Mouse (Mus musculus) left cerebral cortex, adult 8-10 months (tissue): Measurements from ENCODE around the gene Drosha. TPM values are rescaled to one million over a fixed set of nuclear protein-coding genes. Genes with fewer than 3 reads are reported as not detected.
"Not testable (repeated sequence)": the region's sequence is repeated elsewhere in the genome, so short reads cannot be mapped to it uniquely, and the experiment has no call there.

Experiments
- DNase-seq, 2 experiments: peaks; one replicate each; pipeline ENCODE4 v3.0.0; 2022; ENCODE audit warnings: low spot score in 2 of 2
- total RNA-seq, 4 experiments: library from RNA; stranded (reverse); gene quantifications; 2 replicates each; pipeline ENCODE4 v1.2.4; 2022

The Drosha gene
- total RNA-seq, 4 experiments from 2014 or later = 84.5 to 88.7 (median 86.3) TPM

- peak in 1 of 2 experiments; percentile 60 for DNase-seq
Observed at GRCm38 (mm10) chr15:12884855-12885254, 60.2 kb downstream of the Drosha start.

- DNase-seq = no peak
Observed at GRCm38 (mm10) chr15:12885361-12885760, 60.7 kb downstream of the Drosha start.

- no peak for DNase-seq
Observed at GRCm38 (mm10) chr15:12887206-12887605, 62.6 kb downstream of the Drosha start.

- no peak for DNase-seq
Observed at GRCm38 (mm10) chr15:12888312-12888711, 63.7 kb downstream of the Drosha start.

- DNase-seq = no peak
Observed at GRCm38 (mm10) chr15:12889909-12890308, 65.3 kb downstream of the Drosha start.

GRCm38 (mm10) chr15:12895426-12895825 is 70.8 kb downstream of the Drosha start:
- no peak for DNase-seq

GRCm38 (mm10) chr15:12896022-12897009 is 71.7 kb downstream of the Drosha start:
- no peak for DNase-seq

GRCm38 (mm10) chr15:12897831-12898230 is 73.2 kb downstream of the Drosha start:
- DNase-seq = no peak

GRCm38 (mm10) chr15:12900428-12901196 is 76.0 kb downstream of the Drosha start:
- no peak for DNase-seq

- DNase-seq = no peak
Observed at GRCm38 (mm10) chr15:12901197-12901570, 76.6 kb downstream of the Drosha start.

- no peak for DNase-seq
Observed at GRCm38 (mm10) chr15:12904442-12904841, 79.8 kb downstream of the Drosha start.

GRCm38 (mm10) chr15:12907962-12908719 is 83.5 kb downstream of the Drosha start:
- no peak for DNase-seq

- DNase-seq = no peak
Observed at GRCm38 (mm10) chr15:12908720-12909028, 84.1 kb downstream of the Drosha start.

GRCm38 (mm10) chr15:12909171-12909570 is 84.6 kb downstream of the Drosha start:
- DNase-seq = no peak

GRCm38 (mm10) chr15:12911082-12911481 is 86.5 kb downstream of the Drosha start:
- no peak for DNase-seq

GRCm38 (mm10) chr15:12916314-12916815 is 91.8 kb downstream of the Drosha start:
- no peak for DNase-seq

- DNase-seq = not testable (repeated sequence)
Observed at GRCm38 (mm10) chr15:12919326-12919966, 94.8 kb downstream of the Drosha start.

- no peak for DNase-seq
Observed at GRCm38 (mm10) chr15:12919967-12920870, 95.6 kb downstream of the Drosha start.

- DNase-seq = no peak
Observed at GRCm38 (mm10) chr15:12921901-12922300, 97.3 kb downstream of the Drosha start.

GRCm38 (mm10) chr15:12923826-12924225 is 99.2 kb downstream of the Drosha start:
- DNase-seq = no peak
